Mouse (Mus musculus): ENCODE results near the gene Dcun1d2. TPM values are rescaled to one million over a fixed set of nuclear protein-coding genes. Genes with fewer than 3 reads are reported as not detected.

Gene Dcun1d2
- polyA plus RNA-seq, 1 experiment from 2014 or later: 29.7 TPM

DNA sequence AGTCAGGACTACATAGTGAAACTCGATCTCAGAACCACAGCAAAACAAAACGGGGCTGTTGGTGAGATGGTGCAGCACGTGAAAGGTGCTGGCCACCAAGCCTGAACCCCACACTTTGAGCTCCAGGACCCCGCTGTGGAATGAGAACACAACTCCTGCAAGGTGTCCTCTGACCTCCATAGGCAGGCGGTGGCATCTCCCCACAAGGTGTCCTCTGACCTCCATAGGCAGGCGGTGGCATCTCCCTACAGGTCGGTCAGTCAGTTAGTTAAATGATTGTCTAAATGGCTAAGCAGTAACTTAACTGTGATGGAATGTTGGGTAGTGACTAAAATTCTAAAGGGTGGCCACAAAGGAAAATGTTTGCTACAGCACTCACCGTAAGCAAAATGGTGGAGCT is 11.6 kb upstream of the Dcun1d2 start:
- H3K9ac ChIP-seq: no peak overlapping the region
- H3K27me3 ChIP-seq: no peaks in the 10 kb centered on the region
- H3K36me3 ChIP-seq: peaks cover 86% of the 10 kb centered on the region
- H3K27ac ChIP-seq: no peak overlapping the region
- ATAC-seq (ENCODE audit: insufficient number of reproducible peaks, low FRiP score, low TSS enrichment, low read depth): no peak
- H3K4me1 ChIP-seq: no peaks in the 10 kb centered on the region
- H3K4me3 ChIP-seq: no peak overlapping the region
- no peak overlapping the region for H3K4me2 ChIP-seq
- no peaks in the 10 kb centered on the region for H3K9me3 ChIP-seq
- WGBS: 95% methylated on average over 8 of the region's 8 CpGs

DNA sequence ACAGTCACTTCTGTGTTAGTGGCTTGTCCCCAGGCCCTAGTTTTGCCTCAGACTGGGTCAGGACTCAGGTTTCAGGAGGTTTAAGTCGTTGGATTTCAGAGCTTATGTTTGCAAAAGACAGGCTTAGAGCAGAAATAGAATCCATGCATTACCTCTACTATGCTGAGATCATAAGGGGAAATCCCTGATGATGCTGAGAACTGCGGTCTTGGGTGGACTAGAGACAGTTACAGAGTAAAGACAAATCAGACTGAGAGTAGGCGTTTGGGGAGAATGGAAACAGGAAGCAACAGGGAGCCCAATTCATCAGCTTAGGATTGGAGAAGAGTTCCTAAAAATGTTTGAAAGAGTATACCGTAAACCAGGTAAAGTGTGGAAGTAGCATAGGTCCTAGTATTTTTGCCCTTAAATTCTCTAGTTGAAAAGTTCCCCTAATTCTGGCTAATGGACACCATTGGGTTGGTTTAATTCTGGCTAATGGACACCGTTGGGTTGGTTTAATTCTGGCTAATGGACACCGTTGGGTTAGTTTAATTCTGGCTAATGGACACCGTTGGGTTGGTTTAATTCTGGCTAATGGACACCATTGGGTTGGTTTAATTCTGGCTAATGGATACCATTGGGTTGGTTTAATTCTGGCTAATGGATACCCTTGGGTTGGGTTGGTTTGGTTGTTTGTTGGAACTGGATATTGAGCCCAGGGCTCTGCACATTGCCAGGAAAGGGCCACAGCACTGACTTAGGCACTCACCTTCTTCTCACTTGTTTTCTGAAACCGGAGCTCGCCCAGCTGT is 5.9 kb upstream of the Dcun1d2 start:
- peaks cover 5% of the 10 kb centered on the region for H3K4me1 ChIP-seq
- no peak overlapping the region for H3K4me2 ChIP-seq
- no peaks in the 10 kb centered on the region for H3K9me3 ChIP-seq
- no peak for ATAC-seq (ENCODE audit: insufficient number of reproducible peaks, low FRiP score, low TSS enrichment, low read depth)
- no peak overlapping the region for H3K27ac ChIP-seq
- H3K4me3 ChIP-seq: no peak overlapping the region
- H3K9ac ChIP-seq: no peak overlapping the region
- H3K27me3 ChIP-seq: no peaks in the 10 kb centered on the region
- H3K36me3 ChIP-seq: peaks cover 55% of the 10 kb centered on the region
- 92% methylated on average over 9 of the region's 9 CpGs for WGBS

GRCm38 (mm10) chr8:13292364-13292763 is 4.4 kb upstream of the Dcun1d2 start:
- no peak overlapping the region for H3K4me2 ChIP-seq
- no peaks in the 10 kb centered on the region for H3K27me3 ChIP-seq
- WGBS: 29% methylated on average over 9 of the region's 9 CpGs
- no peak overlapping the region for H3K4me3 ChIP-seq
- H3K9ac ChIP-seq: no peak overlapping the region
- H3K9me3 ChIP-seq: no peaks in the 10 kb centered on the region
- H3K4me1 ChIP-seq: peaks cover 9% of the 10 kb centered on the region
- ATAC-seq (ENCODE audit: insufficient number of reproducible peaks, low FRiP score, low TSS enrichment, low read depth): no peak
- no peak overlapping the region for H3K27ac ChIP-seq
- H3K36me3 ChIP-seq: peaks cover 48% of the 10 kb centered on the region

- Histone ChIP-seq H3K4me2 (peak overlapping the region; percentile 74), H3K27ac (no peak overlapping the region; the same call in 1 of the 2 replicates), H3K9ac (peak overlapping the region; percentile 75), H3K36me3 (peaks cover 13% of the 10 kb centered on the region), H3K4me3 (peak overlapping the region; percentile 89), H3K9me3 (no peaks in the 10 kb centered on the region), H3K27me3 (no peaks in the 10 kb centered on the region), H3K4me1 (peaks cover 14% of the 10 kb centered on the region)
- ATAC-seq (ENCODE audit: insufficient number of reproducible peaks, low FRiP score, low TSS enrichment, low read depth): no peak
- WGBS: 2% methylated on average over 6 of the region's 6 CpGs
Measured at GRCm38 (mm10) chr8:13288646-13289045, 715 bp upstream of the Dcun1d2 start.

DNA sequence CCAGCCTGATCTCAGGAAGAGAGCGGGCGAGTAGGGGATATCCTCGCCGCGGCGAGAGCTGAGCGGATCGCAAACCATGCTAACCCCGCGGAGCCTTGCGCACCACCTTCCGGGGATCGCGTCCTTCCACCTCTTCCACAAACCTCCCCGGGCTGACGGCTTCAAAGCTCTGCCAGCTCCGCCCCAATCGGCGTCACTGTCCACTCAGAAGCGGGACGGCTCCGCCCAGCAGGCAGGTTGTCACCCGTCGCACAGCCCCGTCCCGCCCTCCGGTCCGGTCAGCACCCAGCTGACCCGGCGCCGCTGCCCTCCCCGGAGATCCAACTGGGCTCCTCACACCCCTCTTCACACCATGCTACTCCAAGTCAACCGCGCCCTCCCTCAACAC is 633 bp downstream of the Dcun1d2 start:
- peak overlapping the region; percentile 92 for H3K27ac ChIP-seq
- H3K4me2 ChIP-seq: peak overlapping the region; percentile 74
- no peaks in the 10 kb centered on the region for H3K9me3 ChIP-seq
- H3K9ac ChIP-seq: peak overlapping the region; percentile 75
- peak overlapping the region; percentile 89 for H3K4me3 ChIP-seq
- under 1% methylated on average over 29 of the region's 34 CpGs for WGBS
- peaks cover 5% of the 10 kb centered on the region for H3K36me3 ChIP-seq
- H3K27me3 ChIP-seq: no peaks in the 10 kb centered on the region
- peaks cover 14% of the 10 kb centered on the region for H3K4me1 ChIP-seq
- peak; percentile 69 for ATAC-seq (ENCODE audit: insufficient number of reproducible peaks, low FRiP score, low TSS enrichment, low read depth)

- H3K4me3 ChIP-seq: no peak overlapping the region
- no peak overlapping the region for H3K4me2 ChIP-seq
- no peaks in the 10 kb centered on the region for H3K27me3 ChIP-seq
- 74% methylated on average over 1 of the region's 1 CpGs for WGBS
- H3K4me1 ChIP-seq: peaks cover 4% of the 10 kb centered on the region; the same call in 1 of the 2 replicates
- H3K9me3 ChIP-seq: no peaks in the 10 kb centered on the region
- no peak for ATAC-seq (ENCODE audit: insufficient number of reproducible peaks, low FRiP score, low TSS enrichment, low read depth)
- H3K9ac ChIP-seq: no peak overlapping the region
- H3K36me3 ChIP-seq: no peaks in the 10 kb centered on the region
- no peak overlapping the region for H3K27ac ChIP-seq
Measured at GRCm38 (mm10) chr8:13283200-13283599, 4.7 kb downstream of the Dcun1d2 start.

DNA sequence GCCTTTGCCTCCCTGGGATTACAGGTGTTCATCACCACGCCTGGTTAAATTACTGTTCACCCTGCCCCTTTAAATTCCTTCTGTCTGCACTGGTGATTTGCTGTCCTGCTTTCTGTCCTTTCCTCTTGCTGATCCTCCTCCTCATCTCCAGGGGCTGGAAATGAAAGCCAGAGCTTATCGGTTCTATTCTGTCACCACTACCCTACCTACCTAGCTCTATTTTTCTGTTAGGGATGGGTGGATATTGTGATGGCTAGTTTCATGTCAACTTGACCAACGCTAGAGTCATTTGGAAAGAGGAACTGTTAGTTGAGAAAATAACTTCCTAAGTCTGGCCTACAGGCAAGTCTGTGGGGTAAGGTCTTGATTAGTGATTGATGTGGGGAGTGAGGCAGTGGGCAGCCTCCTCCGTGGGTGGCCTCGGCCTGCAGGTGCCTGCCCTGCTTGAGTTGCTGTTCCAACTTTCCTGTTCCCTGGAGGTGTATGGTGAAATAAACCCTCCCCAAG is 10.9 kb downstream of the Dcun1d2 start:
- WGBS: 55% methylated on average over 5 of the region's 5 CpGs
- Histone ChIP-seq H3K36me3 (peaks cover 4% of the 10 kb centered on the region; the same call in 1 of the 2 replicates), H3K4me1 (no peaks in the 10 kb centered on the region), H3K4me3 (no peak overlapping the region), H3K27me3 (no peaks in the 10 kb centered on the region), H3K4me2 (no peak overlapping the region), H3K9ac (no peak overlapping the region), H3K9me3 (no peaks in the 10 kb centered on the region), H3K27ac (no peak overlapping the region)
- no peak for ATAC-seq (ENCODE audit: insufficient number of reproducible peaks, low FRiP score, low TSS enrichment, low read depth)

DNA sequence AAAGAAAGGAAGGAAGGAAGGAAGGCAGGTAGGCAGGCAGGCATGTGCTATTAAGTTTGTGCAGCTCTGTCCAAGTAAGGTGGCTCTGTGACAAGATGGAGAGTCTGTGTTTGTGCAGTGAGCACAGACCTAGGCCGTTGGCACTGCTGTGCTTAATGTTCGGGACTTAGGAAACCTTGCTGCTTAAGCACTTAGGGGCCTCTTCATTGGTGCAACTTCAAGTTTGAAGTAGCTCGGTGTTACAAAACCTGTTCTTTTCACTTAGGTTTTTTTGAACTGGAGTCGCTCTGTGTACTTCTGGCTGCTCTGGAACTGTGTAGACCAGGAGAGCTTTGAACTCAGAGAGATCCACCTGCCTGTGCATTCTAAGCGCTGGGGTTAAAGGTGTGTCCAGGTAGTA is 15.1 kb downstream of the Dcun1d2 start:
- Histone ChIP-seq H3K4me2 (no peak overlapping the region), H3K9me3 (no peaks in the 10 kb centered on the region), H3K36me3 (peaks cover 37% of the 10 kb centered on the region), H3K4me1 (no peaks in the 10 kb centered on the region), H3K27ac (no peak overlapping the region), H3K9ac (no peak overlapping the region), H3K4me3 (no peak overlapping the region), H3K27me3 (no peaks in the 10 kb centered on the region)
- WGBS: 86% methylated on average over 5 of the region's 5 CpGs
- ATAC-seq (ENCODE audit: insufficient number of reproducible peaks, low FRiP score, low TSS enrichment, low read depth): no peak

GRCm38 (mm10) chr8:13267566-13267965 is 20.4 kb downstream of the Dcun1d2 start:
- no peak for ATAC-seq (ENCODE audit: insufficient number of reproducible peaks, low FRiP score, low TSS enrichment, low read depth)
- peaks cover 47% of the 10 kb centered on the region for H3K36me3 ChIP-seq
- WGBS: 63% methylated on average over 2 of the region's 2 CpGs
- H3K4me1 ChIP-seq: no peaks in the 10 kb centered on the region
- H3K9ac ChIP-seq: no peak overlapping the region
- no peaks in the 10 kb centered on the region for H3K9me3 ChIP-seq
- no peak overlapping the region for H3K4me3 ChIP-seq
- no peak overlapping the region for H3K4me2 ChIP-seq
- H3K27me3 ChIP-seq: no peaks in the 10 kb centered on the region
- H3K27ac ChIP-seq: no peak overlapping the region

GRCm38 (mm10) chr8:13263376-13263775 is 24.6 kb downstream of the Dcun1d2 start:
- ATAC-seq (ENCODE audit: insufficient number of reproducible peaks, low FRiP score, low TSS enrichment, low read depth): no peak
- no peak overlapping the region for H3K4me2 ChIP-seq
- WGBS: 58% methylated on average over 3 of the region's 3 CpGs

DNA sequence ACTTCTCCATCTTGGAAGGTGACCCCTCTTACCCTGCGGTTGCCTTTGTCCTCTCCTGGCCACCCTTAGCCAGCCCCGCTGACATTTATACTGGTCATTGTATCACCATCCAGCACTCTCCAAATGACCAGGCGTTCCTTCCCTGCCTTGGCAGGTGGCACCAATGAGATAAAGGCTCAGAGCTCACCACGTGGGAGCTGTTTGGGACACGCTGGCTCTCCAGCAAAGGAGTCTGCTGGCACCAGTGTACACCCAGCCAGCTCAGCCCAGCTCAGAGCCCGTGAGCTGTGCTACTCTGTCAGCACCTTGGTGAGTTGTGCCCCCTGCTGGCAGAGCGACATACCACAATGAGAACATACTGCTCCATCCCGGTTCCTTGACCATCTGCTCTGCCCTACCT is 33.9 kb downstream of the Dcun1d2 start, which contains the start of gene Adprhl1:
Gene Adprhl1 (minus strand): TSS at position 144 of the 400 bp plus-strand sequence.
- Histone ChIP-seq H3K4me3 (no peak within 1 kb of the TSS), H3K36me3 (peaks cover 40% of the 10 kb centered on the region), H3K4me2 (no peak within 1 kb of the TSS), H3K27me3 (no peaks in the 10 kb centered on the region), H3K9ac (no peak within 1 kb of the TSS), H3K27ac (no peak within 1 kb of the TSS), H3K4me1 (0 out of 2 replicates have a peak, but pooled peaks cover 4% of the 10 kb centered on the region), H3K9me3 (no peaks in the 10 kb centered on the region)
- WGBS: 36% methylated on average over 8 of the region's 8 CpGs
- ATAC-seq (ENCODE audit: insufficient number of reproducible peaks, low FRiP score, low TSS enrichment, low read depth): peak; percentile 69; the same call in 1 of the 2 replicates

More at GRCm38 (mm10) chr8:13263376-13263775, 24.6 kb downstream of the Dcun1d2 start:
- Histone ChIP-seq H3K4me1 (no peaks in the 10 kb centered on the region), H3K27me3 (no peaks in the 10 kb centered on the region), H3K36me3 (peaks cover 40% of the 10 kb centered on the region), H3K9me3 (no peaks in the 10 kb centered on the region), H3K9ac (no peak overlapping the region), H3K27ac (no peak overlapping the region), H3K4me3 (no peak overlapping the region)

GRCm38 (mm10) chr8:13253413-13253812 is 34.5 kb downstream of the Dcun1d2 start:
- 59% methylated on average over 5 of the region's 5 CpGs for WGBS
- Histone ChIP-seq H3K4me1 (0 out of 2 replicates have a peak, but pooled peaks cover 4% of the 10 kb centered on the region), H3K27ac (no peak overlapping the region), H3K4me2 (no peak overlapping the region), H3K9ac (no peak overlapping the region), H3K36me3 (peaks cover 34% of the 10 kb centered on the region), H3K9me3 (no peaks in the 10 kb centered on the region), H3K27me3 (no peaks in the 10 kb centered on the region), H3K4me3 (no peak overlapping the region)
- ATAC-seq (ENCODE audit: insufficient number of reproducible peaks, low FRiP score, low TSS enrichment, low read depth): no peak
